Mouse (Mus musculus): ENCODE data around the gene Tfap2d.

Tfap2d gene

GRCm38 (mm10) chr1:19210215-19211032 lies 107.6 kb downstream of the Tfap2d start:
- DNase-seq (ENCODE audit: low spot score), result peak; percentile 48

GRCm38 (mm10) chr1:19211033-19211405 lies 108.2 kb downstream of the Tfap2d start:
- DNase-seq (ENCODE audit: low spot score), result peak; percentile 21

- peak; percentile 58 for DNase-seq (ENCODE audit: low spot score)
Observed at GRCm38 (mm10) chr1:19211546-19212154, 108.8 kb downstream of the Tfap2d start.

GRCm38 (mm10) chr1:19212691-19213090 lies 109.9 kb downstream of the Tfap2d start:
- DNase-seq (ENCODE audit: low spot score), result peak; percentile 10

GRCm38 (mm10) chr1:19213171-19213570 lies 110.3 kb downstream of the Tfap2d start:
- DNase-seq (ENCODE audit: low spot score), result no peak

- peak; percentile 30 for DNase-seq (ENCODE audit: low spot score)
Observed at GRCm38 (mm10) chr1:19213851-19214395, 111.1 kb downstream of the Tfap2d start.
